Mouse (Mus musculus) cerebellum, adult 2 months (tissue): ENCODE measurements around the gene Rgs3.

Experiments used
- CTCF ChIP-seq: fragments of 200-500 bp; IDR thresholded peaks from 2 replicates; pipeline ENCODE4 v1.5.1; 2011; ENCODE audit warnings: low read depth, mild to moderate bottlenecking, control low read depth, low read length, moderate library complexity, borderline replicate concordance; ENCODE audit not compliant: insufficient read depth
- POLR2A ChIP-seq: fragments of 200-500 bp; IDR thresholded peaks from 2 replicates; pipeline ENCODE4 v1.6.1; 2011; ENCODE audit warnings: low read length, control low read depth, borderline replicate concordance; ENCODE audit not compliant: insufficient read depth

DNA sequence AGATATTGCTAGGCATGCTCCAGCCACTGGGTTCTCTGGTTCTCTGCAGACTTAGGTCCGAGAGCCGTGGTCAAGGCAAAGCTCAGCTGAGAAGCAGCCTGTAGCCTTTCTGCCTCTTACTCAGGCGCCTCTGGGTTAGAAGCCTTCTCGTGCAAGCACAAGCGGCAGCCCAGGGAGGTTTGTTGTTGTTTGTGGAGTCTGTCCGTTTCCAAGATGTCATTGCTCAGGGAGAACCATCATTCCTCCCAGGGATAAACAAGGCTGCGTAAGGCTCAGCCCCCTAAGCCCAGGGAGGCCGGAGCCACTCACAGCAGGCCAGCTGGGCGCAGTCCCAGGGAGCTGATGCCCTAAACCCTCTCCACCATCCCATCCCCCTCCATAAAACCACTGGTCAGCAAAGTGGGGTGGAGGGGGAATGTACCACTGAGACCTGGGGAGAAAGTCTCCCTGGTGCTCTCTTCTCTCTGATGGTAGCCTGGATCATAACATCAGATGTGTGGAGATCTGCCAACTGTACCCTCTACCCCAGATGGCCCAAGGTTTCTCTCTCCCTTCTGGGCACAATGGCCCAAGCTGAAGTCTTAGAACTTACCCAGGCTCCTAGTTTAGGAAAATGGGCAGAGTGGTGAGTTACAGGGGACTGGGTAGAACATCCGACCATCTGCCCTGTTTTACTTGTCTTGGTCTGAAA is 117.5 kb downstream of the Rgs3 start:
- TF ChIP-seq CTCF: no peak
- TF ChIP-seq POLR2A: no peak
